Mouse (Mus musculus) megakaryocyte-erythroid progenitor cell, adult 5-6 weeks (primary cell): ENCODE measurements around the gene Cfap69. TPM values are rescaled to one million over a fixed set of nuclear protein-coding genes. Genes with fewer than 3 reads are reported as not detected.
"Not testable (repeated sequence)": the region's sequence is repeated elsewhere in the genome, so short reads cannot be mapped to it uniquely, and the experiment has no call there.

Experiments
- ATAC-seq: replicated peaks from 2 replicates; pipeline ENCODE4 v1.8.0; 2016; ENCODE audit warnings: mild to moderate bottlenecking, inconsistent platforms; ENCODE audit not compliant: severe bottlenecking, poor library complexity, low FRiP score, low TSS enrichment
- total RNA-seq, 2 experiments: library from RNA; stranded (forward) in 1 of 2; stranded (reverse) in 1 of 2; fragments of 200-1000, 215-1000 nt in 1 of 2; fragments of >200 nt in 1 of 2; fragmentation: Nextera tagmentation in 1 of 2; gene quantifications; 2 replicates each; pipeline ENCODE4 v1.2.3; 2014 to 2017

Gene Cfap69
- not detected in 2 replicates for total RNA-seq (2014; fragmentation: Nextera tagmentation)
- not detected in 2 replicates for total RNA-seq (2017)

GRCm38 (mm10) chr5:5663655-5664370 is at the start of gene Cfap69:
Gene Cfap69 (minus strand): TSS chr5:5664239.
- 0 out of 2 replicates have a peak, but pooled peaks have one; percentile 37 for ATAC-seq

- no peak for ATAC-seq
Observed at GRCm38 (mm10) chr5:5711032-5711431, 47.0 kb upstream of the Cfap69 start.

GRCm38 (mm10) chr5:5707341-5708278 is 43.6 kb upstream of the Cfap69 start:
- ATAC-seq = no peak

- no peak for ATAC-seq
Observed at GRCm38 (mm10) chr5:5705019-5705418, 41.0 kb upstream of the Cfap69 start.

- no peak for ATAC-seq
Observed at GRCm38 (mm10) chr5:5700386-5700785, 36.3 kb upstream of the Cfap69 start.

- ATAC-seq = no peak
Observed at GRCm38 (mm10) chr5:5698830-5699229, 34.8 kb upstream of the Cfap69 start.

- ATAC-seq = no peak
Observed at GRCm38 (mm10) chr5:5695401-5695942, 31.4 kb upstream of the Cfap69 start.

GRCm38 (mm10) chr5:5693956-5694653 is 30.1 kb upstream of the Cfap69 start, which contains the start of gene Steap2:
Gene Steap2 (minus strand): TSS chr5:5694578.
- ATAC-seq = no peak

DNA sequence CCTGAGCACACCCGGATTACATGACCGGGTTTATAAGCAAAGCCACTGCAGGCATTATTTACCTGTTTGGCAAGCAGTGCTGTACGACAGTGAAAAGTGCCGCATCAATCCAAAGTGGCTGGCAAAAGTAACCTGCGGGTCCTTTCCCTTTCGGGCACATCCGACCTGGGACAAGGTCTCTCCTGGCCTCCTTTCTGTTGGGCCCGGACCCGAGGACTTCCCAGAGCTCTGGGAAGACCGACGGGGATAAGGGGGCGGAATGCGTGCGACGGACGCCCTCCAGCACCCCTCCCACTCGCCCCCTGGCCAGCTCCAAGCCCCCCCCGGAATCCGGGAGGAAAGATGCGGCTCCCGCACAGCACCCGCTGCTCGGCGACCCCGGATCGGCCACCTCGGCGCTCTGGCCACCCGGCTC is 29.5 kb upstream of the Cfap69 start:
- ATAC-seq = no peak

GRCm38 (mm10) chr5:5692167-5692738 is 28.2 kb upstream of the Cfap69 start:
- ATAC-seq = no peak

DNA sequence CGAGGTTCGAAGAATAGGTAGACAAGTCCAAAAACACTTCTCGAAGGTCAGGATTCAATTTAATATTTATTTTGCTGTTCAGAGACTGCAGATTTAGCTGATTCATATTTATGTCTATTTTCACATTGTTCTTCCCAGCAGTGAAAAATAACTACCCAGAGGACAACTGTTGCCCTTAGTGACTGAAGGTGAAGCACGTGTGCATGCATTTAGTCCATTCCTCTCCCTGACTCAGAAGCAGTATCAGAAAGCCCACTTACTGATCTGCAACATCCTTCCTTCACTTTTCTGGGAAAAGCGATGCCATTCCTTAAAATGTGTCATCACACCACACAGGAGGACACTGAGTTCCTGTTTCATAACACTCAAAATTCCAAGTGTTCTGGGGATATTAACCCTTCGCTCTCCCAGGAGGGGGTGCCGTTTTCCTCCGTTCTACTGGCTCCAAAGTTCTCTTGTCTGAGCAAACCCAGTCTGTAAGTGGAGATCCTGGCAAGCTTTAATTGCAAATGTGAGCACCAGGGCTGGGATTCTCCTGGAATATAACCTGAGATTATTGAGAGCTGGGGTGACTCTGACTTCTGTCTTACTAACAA is 25.0 kb upstream of the Cfap69 start:
- no peak for ATAC-seq

DNA sequence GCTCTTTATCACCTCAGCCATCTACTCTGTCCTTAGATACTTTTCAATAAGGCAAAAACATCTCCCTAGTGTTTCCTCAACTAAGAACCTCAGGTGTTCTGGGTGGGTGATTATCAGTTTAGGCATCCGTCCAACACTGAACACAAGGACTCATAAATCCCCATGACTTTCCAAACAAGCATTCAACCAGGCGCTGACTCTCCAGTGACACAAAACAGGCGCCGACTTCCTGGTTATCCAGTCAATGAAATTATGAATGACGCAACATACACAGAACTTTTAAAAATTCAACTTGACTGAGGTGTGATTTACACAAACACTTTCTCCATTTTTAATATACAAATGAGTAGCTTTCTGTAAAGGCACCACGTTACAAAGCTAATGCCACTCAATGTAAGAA is 24.2 kb upstream of the Cfap69 start:
- ATAC-seq = no peak

GRCm38 (mm10) chr5:5686973-5687372 is 22.9 kb upstream of the Cfap69 start:
- ATAC-seq = no peak

- not testable (repeated sequence) for ATAC-seq
Observed at GRCm38 (mm10) chr5:5684946-5685345, 20.9 kb upstream of the Cfap69 start.

GRCm38 (mm10) chr5:5683292-5683691 is 19.3 kb upstream of the Cfap69 start:
- ATAC-seq = no peak

- ATAC-seq = no peak
Observed at GRCm38 (mm10) chr5:5679459-5679858, 15.4 kb upstream of the Cfap69 start.

DNA sequence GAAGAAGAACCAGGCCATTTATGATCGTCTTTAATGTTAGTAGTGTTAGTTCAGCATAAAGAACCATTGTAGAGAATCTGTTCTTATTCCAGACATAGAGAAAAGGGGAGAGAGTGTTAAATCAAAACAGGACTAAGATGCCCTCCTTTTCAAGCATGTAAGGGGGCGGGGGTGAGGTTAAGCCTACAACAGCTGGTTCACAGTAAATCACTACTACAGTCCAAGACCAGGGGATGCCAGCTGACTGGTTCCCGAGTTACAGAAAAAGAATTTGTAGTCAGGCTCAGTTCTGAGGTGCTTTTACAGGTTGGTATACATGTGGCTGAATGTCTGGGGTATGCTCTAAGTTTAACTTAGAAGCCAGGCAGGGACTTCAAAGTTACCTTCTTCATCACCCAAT is 12.0 kb upstream of the Cfap69 start:
- no peak for ATAC-seq

- no peak for ATAC-seq
Observed at GRCm38 (mm10) chr5:5668920-5669319, 4.9 kb upstream of the Cfap69 start.
